Mouse (Mus musculus) stomach, postnatal 0 days (tissue): Measurements from ENCODE around the gene Sh3glb2.

Experiments used
- CTCF ChIP-seq: IDR thresholded peaks from 2 replicates; pipeline ENCODE4 v1.5.1; 2016; ENCODE audit warnings: antibody characterized with exemption, low read depth, mild to moderate bottlenecking, moderate library complexity
- EP300 ChIP-seq: optimal IDR thresholded peaks from 2 replicates; pipeline ENCODE3; 2016; ENCODE audit warnings: antibody characterized with exemption

DNA sequence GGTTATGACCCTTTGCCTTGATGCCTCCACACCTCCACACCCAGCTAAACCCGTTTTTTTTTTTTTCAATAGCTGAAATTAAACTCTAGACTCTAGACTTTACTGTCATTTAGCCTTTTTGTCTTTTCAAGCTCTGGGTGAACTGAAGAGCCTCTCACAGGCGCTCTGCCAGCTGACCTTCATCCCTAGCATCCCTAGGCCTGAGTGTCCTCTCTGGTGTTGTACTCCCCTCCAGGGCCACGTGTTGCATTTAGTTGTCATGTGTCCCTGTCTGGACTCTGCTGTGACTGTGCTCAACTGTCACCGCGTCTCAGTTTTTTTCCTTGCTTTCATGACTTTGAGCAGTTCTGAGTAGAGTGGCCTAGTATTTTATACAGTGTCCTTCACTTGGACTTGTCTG is 59.2 kb downstream of the Sh3glb2 start:
- TF ChIP-seq CTCF (no peak), EP300 (no peak)
